Mouse (Mus musculus): ENCODE measurements around the gene Syngr3. TPM values are rescaled to one million over a fixed set of nuclear protein-coding genes. Genes with fewer than 3 reads are reported as not detected.
"Not testable (repeated sequence)": the region's sequence is repeated elsewhere in the genome, so short reads cannot be mapped to it uniquely, and the experiment has no call there.

Syngr3 gene
- polyA plus RNA-seq, 1 experiment from 2014 or later, result 43.3 TPM

DNA sequence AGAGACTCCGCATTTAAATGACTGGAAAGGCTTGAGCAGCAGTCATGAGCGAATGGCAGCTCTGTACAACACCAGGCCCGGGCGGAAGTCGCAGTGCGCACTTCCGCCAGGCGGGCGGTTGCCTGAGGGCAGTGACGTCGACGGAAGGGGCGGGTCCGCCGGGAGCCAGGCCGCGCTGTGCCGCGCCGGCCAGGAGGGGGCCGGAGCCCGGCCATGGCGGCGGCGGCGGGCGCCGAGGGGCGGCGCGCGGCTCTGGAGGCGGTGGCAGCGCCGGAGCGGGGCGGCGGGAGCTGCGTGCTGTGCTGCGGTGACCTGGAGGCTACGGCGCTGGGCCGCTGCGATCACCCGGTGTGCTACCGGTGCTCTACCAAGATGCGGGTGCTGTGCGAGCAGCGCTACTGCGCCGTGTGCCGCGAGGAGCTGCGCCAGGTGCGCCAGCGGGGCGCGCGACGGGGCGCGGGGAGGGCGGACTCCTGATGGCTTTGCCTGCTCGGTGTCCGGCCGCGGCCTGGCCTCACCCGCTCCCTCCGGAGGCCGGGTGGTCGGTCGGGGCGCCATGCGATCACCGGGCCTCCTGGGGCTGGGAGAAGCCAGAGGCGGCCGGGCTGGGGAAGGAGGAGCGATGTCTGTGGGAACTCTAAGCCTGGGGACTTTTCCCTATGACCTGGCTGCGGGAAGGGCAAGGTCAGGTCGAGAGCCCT lies 20.1 kb downstream of the Syngr3 start, which contains the start of gene Zfp598:
Gene Zfp598, plus strand, starts transcription at position 143 of the 701 bp plus-strand sequence.
- H3K27me3 ChIP-seq (replicated peaks), result no peaks in the 10 kb centered on the region
- WGBS, result 1% methylated on average over 66 of the region's 80 CpGs
- H3K9me3 ChIP-seq, result no peaks in the 10 kb centered on the region
- ATAC-seq (ENCODE audit: low FRiP score, low read depth), result peak; percentile 98
- peak within 1 kb of the TSS; percentile 99 for H3K4me3 ChIP-seq
- no peaks in the 10 kb centered on the region for H3K36me3 ChIP-seq
- peak within 1 kb of the TSS; percentile 59 for H3K27ac ChIP-seq
- peaks cover 27% of the 10 kb centered on the region for H3K4me1 ChIP-seq
- H3K4me2 ChIP-seq (replicated peaks), result peak within 1 kb of the TSS; percentile 81
- peak within 1 kb of the TSS; percentile 97 for H3K9ac ChIP-seq

DNA sequence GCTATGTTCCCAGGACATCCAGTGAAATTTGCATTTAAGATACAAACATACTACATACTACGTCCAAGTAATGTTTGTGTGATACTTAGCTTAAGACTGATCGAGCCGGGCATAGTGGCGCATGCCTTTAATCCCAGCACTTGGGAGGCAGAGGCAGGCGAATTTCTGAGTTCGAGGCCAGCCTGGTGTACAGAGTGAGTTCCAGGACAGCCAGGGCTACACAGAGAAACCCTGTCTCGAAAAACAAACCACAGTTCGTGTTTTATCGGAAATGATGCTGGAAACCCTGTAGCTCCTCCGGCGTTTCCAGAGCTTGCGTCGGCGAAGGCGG lies 20.6 kb downstream of the Syngr3 start:
- H3K27ac ChIP-seq, result 0 out of 2 replicates have a peak overlapping the region, but pooled peaks have one; percentile 59
- H3K27me3 ChIP-seq (replicated peaks); H3K9me3 ChIP-seq; H3K36me3 ChIP-seq: not testable (repeated sequence)
- ATAC-seq (ENCODE audit: low FRiP score, low read depth), result peak; percentile 41
- WGBS, result 13% methylated on average over 15 of the region's 15 CpGs
- peaks cover 27% of the 10 kb centered on the region for H3K4me1 ChIP-seq
- H3K9ac ChIP-seq, result peak overlapping the region; percentile 97; the same call in 1 of the 2 replicates
- H3K4me2 ChIP-seq (replicated peaks), result peak overlapping the region; percentile 81
- H3K4me3 ChIP-seq, result peak overlapping the region; percentile 99

GRCm38 (mm10) chr17:24667416-24667815 lies 22.3 kb downstream of the Syngr3 start:
- Histone ChIP-seq H3K36me3 (no peaks in the 10 kb centered on the region), H3K27me3 (replicated peaks) (no peaks in the 10 kb centered on the region; the same call in 1 of the 2 replicates), H3K4me1 (peaks cover 27% of the 10 kb centered on the region), H3K27ac (no peak overlapping the region), H3K9me3 (no peaks in the 10 kb centered on the region), H3K4me3 (no peak overlapping the region), H3K4me2 (replicated peaks) (no peak overlapping the region), H3K9ac (no peak overlapping the region)
- WGBS, result 35% methylated on average over 6 of the region's 6 CpGs
- no peak for ATAC-seq (ENCODE audit: low FRiP score, low read depth)

GRCm38 (mm10) chr17:24667011-24667410 lies 22.7 kb downstream of the Syngr3 start:
- not testable (repeated sequence) for H3K9me3 ChIP-seq; H3K27me3 ChIP-seq (replicated peaks); ATAC-seq (ENCODE audit: low FRiP score, low read depth); H3K9ac ChIP-seq; H3K4me2 ChIP-seq (replicated peaks); H3K36me3 ChIP-seq; H3K4me3 ChIP-seq; H3K27ac ChIP-seq
- H3K4me1 ChIP-seq, result peaks cover 23% of the 10 kb centered on the region
- 73% methylated on average over 7 of the region's 7 CpGs for WGBS

- Histone ChIP-seq H3K4me1 (peaks cover 9% of the 10 kb centered on the region), H3K27me3 (replicated peaks) (peaks cover 47% of the 10 kb centered on the region), H3K4me2 (replicated peaks) (peak within 1 kb of the TSS; percentile 68), H3K27ac (no peak within 1 kb of the TSS), H3K36me3 (no peaks in the 10 kb centered on the region), H3K9me3 (no peaks in the 10 kb centered on the region), H3K9ac (peak within 1 kb of the TSS; percentile 42; the same call in 1 of the 2 replicates), H3K4me3 (peak within 1 kb of the TSS; percentile 33)
- WGBS, result 1% methylated on average over 47 of the region's 47 CpGs
- no peak for ATAC-seq (ENCODE audit: low FRiP score, low read depth)
These were observed 31.6 kb downstream of the Syngr3 start, which contains the start of gene Npw for GRCm38 (mm10) chr17:24658017-24658758. Gene Npw (minus strand): TSS chr17:24658457.

- peaks cover 49% of the 10 kb centered on the region for H3K27me3 ChIP-seq (replicated peaks)
- no peak for ATAC-seq (ENCODE audit: low FRiP score, low read depth)
These were observed 34.8 kb downstream of the Syngr3 start for GRCm38 (mm10) chr17:24654969-24655368.

DNA sequence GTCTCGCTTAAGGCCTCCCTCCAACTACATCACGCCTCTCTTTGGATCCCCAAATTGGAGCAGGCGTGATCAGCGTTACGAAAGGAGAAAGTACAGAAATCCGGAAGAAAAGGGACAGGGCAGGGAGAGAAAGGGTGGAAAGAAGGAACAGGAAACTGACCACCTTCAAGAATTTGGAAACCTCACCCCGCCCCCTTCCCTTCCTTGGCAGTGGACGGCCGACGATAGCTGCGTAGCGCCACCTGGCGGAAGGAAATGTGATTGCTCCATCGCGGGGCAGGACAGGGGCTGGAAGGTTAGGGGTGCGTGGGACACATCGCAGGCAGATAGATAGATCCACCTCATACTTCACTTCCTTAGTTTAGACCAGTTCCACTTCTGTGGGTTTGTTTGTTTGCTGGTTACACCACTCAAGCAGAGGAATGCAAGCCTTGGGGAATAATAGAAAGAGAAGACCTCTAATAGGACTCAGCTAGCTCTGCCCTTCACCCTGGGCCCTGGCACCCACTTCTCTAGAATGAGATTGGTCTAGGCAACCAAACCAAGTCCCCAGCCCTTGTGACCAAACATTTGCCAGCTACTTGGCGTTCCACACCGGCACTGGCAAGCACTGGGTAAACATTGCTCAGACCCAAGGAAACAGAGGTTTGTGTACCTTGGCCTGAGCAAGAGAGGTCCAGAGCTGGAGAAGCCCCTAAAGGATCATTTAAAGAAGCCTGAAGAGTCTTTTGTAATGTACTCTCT lies 35.6 kb downstream of the Syngr3 start:
- H3K27me3 ChIP-seq (replicated peaks), result peaks cover 48% of the 10 kb centered on the region
- no peak overlapping the region for H3K4me3 ChIP-seq
- ATAC-seq (ENCODE audit: low FRiP score, low read depth), result no peak
- 4% methylated on average over 19 of the region's 19 CpGs for WGBS
- H3K4me1 ChIP-seq, result peaks cover 21% of the 10 kb centered on the region
- H3K9me3 ChIP-seq, result no peaks in the 10 kb centered on the region
- peak overlapping the region; percentile 54 for H3K4me2 ChIP-seq (replicated peaks)
- H3K36me3 ChIP-seq, result no peaks in the 10 kb centered on the region
- H3K9ac ChIP-seq, result no peak overlapping the region
- no peak overlapping the region for H3K27ac ChIP-seq

More at GRCm38 (mm10) chr17:24654969-24655368, 34.8 kb downstream of the Syngr3 start:
- H3K9ac ChIP-seq, result no peak overlapping the region
- H3K4me3 ChIP-seq, result no peak overlapping the region
- no peak overlapping the region for H3K27ac ChIP-seq
- peaks cover 13% of the 10 kb centered on the region for H3K4me1 ChIP-seq
- WGBS, result 75% methylated on average over 4 of the region's 4 CpGs
- H3K9me3 ChIP-seq, result no peaks in the 10 kb centered on the region
- H3K4me2 ChIP-seq (replicated peaks), result no peak overlapping the region
- H3K36me3 ChIP-seq, result no peaks in the 10 kb centered on the region

DNA sequence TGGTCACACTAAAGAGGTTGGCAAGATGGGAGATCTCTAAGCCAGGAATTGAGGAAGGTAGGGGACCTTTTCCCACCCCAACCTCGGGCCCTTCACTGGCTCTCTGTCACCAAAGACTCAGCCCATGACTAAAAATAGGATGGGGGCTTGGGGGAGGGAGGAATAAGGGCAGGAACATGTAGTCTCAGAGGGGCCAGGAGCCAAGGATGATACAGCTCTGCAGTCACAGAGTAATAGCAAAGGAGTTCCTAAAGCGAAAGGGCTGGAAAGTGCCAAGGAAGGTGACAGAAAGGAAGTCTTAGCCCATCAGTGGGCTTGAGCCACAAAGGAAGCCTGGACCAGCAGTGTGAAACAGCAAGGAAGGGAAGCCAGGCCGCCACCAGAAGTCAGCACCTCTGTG lies 37.9 kb downstream of the Syngr3 start:
- no peak overlapping the region for H3K9ac ChIP-seq
- H3K4me1 ChIP-seq, result peaks cover 12% of the 10 kb centered on the region
- no peak overlapping the region for H3K27ac ChIP-seq
- 70% methylated on average over 3 of the region's 3 CpGs for WGBS
- H3K9me3 ChIP-seq, result no peaks in the 10 kb centered on the region
- no peak overlapping the region for H3K4me3 ChIP-seq
- H3K27me3 ChIP-seq (replicated peaks), result peaks cover 34% of the 10 kb centered on the region
- H3K4me2 ChIP-seq (replicated peaks), result no peak overlapping the region
- no peak for ATAC-seq (ENCODE audit: low FRiP score, low read depth)
- H3K36me3 ChIP-seq, result no peaks in the 10 kb centered on the region

- 0 out of 2 replicates have a peak overlapping the region, but pooled peaks have one; percentile 72 for H3K9ac ChIP-seq
These were observed 39.0 kb downstream of the Syngr3 start for GRCm38 (mm10) chr17:24650766-24651165.

DNA sequence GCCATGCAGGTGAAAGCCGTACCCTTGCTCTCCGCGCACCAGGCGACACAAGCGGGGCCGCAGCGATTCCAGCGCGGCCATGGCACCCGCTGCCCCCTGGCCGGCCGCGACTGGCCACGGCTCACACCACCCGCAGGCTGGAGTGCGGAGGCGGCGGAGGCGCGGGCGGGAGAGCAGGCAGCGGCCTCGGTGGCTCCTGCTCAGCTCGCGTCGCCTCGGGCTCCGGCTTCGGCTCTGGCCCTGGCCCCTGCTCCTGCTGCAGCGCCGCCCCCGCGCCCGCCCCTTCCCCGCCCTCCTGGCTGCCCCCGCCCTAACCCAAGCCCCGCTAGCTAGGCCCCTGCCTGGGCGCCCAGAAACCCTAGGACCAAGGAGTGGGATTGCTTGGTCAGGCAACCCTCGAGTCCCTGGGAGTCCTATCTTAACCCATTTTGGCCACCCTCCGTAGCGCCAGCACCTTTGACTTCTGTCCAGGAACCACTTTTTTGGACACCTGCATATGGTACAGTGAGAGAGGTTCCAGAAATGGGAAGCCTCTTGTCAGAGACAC lies 39.6 kb downstream of the Syngr3 start, which contains the start of gene Slc9a3r2:
Gene Slc9a3r2, minus strand, starts transcription at position 258 of the 547 bp plus-strand sequence.
- WGBS, result 1% methylated on average over 41 of the region's 41 CpGs
- H3K9ac ChIP-seq, result peak within 1 kb of the TSS; percentile 72
- no peak within 1 kb of the TSS for H3K27ac ChIP-seq
- H3K4me3 ChIP-seq, result peak within 1 kb of the TSS; percentile 59
- peaks cover 25% of the 10 kb centered on the region for H3K27me3 ChIP-seq (replicated peaks)
- peak within 1 kb of the TSS; percentile 95 for H3K4me2 ChIP-seq (replicated peaks)
- no peaks in the 10 kb centered on the region for H3K9me3 ChIP-seq
- ATAC-seq (ENCODE audit: low FRiP score, low read depth), result 0 out of 2 replicates have a peak, but pooled peaks have one; percentile 27
- no peaks in the 10 kb centered on the region for H3K36me3 ChIP-seq
- H3K4me1 ChIP-seq, result peaks cover 12% of the 10 kb centered on the region

More at GRCm38 (mm10) chr17:24650766-24651165, 39.0 kb downstream of the Syngr3 start:
- no peaks in the 10 kb centered on the region for H3K36me3 ChIP-seq
- WGBS, result 76% methylated on average over 4 of the region's 4 CpGs
- no peak for ATAC-seq (ENCODE audit: low FRiP score, low read depth)
- peaks cover 12% of the 10 kb centered on the region for H3K4me1 ChIP-seq
- H3K4me3 ChIP-seq, result no peak overlapping the region
- H3K27me3 ChIP-seq (replicated peaks), result peaks cover 25% of the 10 kb centered on the region
- H3K27ac ChIP-seq, result no peak overlapping the region
- H3K4me2 ChIP-seq (replicated peaks), result peak overlapping the region; percentile 95
- H3K9me3 ChIP-seq, result no peaks in the 10 kb centered on the region

GRCm38 (mm10) chr17:24649581-24650069 lies 40.1 kb downstream of the Syngr3 start:
- Histone ChIP-seq H3K4me1 (peaks cover 12% of the 10 kb centered on the region), H3K4me2 (replicated peaks) (peak overlapping the region; percentile 95), H3K27ac (no peak overlapping the region), H3K36me3 (no peaks in the 10 kb centered on the region), H3K9ac (peak overlapping the region; percentile 72), H3K27me3 (replicated peaks) (peaks cover 25% of the 10 kb centered on the region), H3K4me3 (peak overlapping the region; percentile 59), H3K9me3 (no peaks in the 10 kb centered on the region)
- WGBS, result under 1% methylated on average over 35 of the region's 35 CpGs
- peak; percentile 42; the same call in 1 of the 2 replicates for ATAC-seq (ENCODE audit: low FRiP score, low read depth)
